Mouse (Mus musculus) small intestine, adult 2 months (tissue): ENCODE results near the gene Gsk3b.

Source experiments
- CTCF ChIP-seq: fragments of 200-500 bp; IDR thresholded peaks from 2 replicates; pipeline ENCODE4 v1.5.1; 2012; ENCODE audit warnings: low read depth, mild to moderate bottlenecking, control low read depth, inconsistent platforms, low read length, moderate library complexity, mixed read lengths; ENCODE audit not compliant: insufficient replicate concordance, insufficient read length; ENCODE audit errors: extremely low read depth
- POLR2A ChIP-seq: fragments of 200-500 bp; IDR thresholded peaks from 2 replicates; pipeline ENCODE4 v1.6.1; 2012; ENCODE audit warnings: low read depth, mild to moderate bottlenecking, control low read depth, inconsistent platforms, low read length, moderate library complexity

DNA sequence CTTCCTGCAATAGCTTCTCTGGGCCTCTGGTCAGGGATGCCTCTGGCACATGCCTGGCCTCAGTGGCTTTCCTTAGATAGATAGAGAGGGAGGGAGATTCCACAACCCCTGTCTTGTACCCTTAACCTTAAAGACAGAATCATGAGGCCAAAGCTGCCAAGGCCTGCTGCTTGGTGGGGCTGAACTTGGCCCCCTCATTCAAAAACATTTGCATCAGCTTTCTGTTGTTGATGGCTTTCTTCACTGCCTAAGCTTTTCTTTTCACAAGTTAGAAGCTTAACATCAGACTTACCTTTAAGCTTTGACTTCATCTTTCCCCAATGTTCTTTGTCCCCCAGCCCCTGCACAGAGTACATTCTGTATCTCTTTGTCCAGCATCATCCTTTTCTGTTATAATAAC is 61.8 kb downstream of the Gsk3b start:
- TF ChIP-seq CTCF (no peak), POLR2A (no peak)
